Mouse (Mus musculus): ENCODE data around the gene Tedc2.

Tedc2 gene

DNA sequence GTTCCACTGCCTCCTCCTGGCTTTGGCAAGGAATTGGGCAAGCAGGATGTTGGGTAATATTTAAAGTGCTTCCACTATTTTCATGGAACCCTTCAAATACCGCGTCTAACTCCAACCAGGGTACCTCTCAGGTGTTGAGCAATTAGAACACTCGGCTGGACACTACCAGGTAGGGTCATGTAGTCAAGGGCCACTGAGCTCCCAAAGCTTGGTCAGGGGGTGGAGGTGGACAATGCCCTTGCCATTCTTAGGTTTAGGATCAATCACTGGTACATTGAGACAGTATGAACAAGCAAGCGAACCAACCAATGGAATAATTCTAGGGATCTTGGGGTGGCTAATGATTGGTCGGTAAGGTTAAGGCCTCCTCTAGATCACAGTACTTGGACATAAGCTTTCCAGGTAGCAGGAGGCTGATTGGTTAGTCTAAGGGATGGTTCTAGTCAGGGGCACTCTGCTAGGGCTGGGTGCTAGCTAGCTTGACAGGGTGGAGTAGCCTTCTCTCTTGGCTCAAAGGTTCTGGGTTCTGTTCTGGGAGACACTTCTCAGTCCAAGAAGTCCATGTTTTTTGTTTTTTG, 8.1 kb downstream of the Tedc2 start:
- no peak for DNase-seq (ENCODE audit: low spot score)

DNA sequence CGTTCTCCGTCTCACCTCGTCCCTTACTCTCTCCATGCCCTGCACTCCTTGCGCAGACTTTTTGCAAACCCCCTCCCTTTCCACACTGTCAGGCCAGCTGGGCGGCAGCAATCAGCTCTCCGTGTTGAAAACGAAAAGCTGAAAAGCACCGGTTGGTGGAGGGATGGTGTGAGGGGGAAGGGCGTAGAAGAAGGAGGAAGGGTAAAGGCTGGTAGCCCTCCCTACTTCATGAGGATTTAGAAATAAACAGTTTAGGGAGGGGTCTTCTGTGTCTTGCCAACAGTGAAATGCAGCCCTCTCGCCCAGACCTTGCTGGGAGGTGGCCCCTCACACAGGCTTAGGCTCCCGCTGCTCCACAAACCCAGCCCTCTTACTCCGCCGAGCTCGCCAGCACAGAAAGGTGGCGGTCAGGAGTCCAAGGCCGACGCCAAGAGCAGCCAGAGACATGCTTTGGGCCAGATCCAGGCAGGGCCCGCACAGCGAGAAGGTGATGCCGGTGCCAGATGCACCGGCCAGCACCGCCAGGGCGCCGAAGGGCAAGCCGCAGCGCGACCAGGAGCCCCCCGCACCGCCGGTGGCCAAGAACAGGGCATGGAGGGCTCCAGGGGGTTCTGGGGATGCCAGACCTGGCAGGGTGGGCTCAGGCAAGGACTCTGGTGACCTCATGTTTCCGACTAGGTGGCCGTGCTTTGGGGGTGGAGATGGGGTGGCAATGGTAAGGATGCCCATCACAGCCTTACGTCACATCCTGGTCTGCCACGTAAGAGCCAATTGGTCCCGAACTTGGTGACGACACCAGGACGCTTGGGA, 8.8 kb downstream of the Tedc2 start:
- DNase-seq (ENCODE audit: low spot score), result no peak

DNA sequence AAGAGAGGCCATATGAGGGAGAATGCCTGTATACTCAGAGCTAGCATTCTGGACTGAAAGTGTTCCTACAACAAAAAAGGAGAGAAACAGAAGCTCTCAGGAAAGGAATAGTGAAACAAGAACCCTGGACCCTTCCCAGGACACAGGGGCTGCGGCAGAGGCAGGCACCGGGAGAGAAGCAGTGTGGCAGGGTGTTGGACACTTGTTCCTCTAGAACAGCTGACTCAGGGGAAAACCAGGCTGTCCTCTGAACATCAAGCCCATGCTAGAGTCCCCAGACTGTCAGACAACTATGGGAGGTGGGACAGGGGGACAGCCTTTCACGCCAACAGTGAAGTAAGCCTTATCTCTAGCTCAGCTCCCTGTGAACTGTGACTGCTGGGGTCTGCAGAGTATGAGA, 10.1 kb downstream of the Tedc2 start:
- DNase-seq (ENCODE audit: low spot score), result no peak

DNA sequence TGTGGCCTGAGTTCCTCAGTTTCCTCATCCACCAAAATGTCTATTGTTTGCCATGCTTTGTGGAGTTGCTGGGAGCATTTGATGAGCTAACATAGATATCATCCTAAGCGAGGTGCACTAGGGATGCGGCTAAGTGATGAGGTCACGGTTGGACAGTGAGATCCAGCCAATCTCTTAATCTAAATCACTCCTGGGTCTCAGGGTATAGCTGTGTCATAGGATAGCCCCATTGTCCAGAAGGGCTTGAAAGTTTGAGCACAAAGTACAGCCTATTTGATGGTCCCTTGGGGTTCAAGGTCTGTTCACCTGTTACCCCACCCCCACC, 10.8 kb downstream of the Tedc2 start:
- no peak for DNase-seq (ENCODE audit: low spot score)

DNA sequence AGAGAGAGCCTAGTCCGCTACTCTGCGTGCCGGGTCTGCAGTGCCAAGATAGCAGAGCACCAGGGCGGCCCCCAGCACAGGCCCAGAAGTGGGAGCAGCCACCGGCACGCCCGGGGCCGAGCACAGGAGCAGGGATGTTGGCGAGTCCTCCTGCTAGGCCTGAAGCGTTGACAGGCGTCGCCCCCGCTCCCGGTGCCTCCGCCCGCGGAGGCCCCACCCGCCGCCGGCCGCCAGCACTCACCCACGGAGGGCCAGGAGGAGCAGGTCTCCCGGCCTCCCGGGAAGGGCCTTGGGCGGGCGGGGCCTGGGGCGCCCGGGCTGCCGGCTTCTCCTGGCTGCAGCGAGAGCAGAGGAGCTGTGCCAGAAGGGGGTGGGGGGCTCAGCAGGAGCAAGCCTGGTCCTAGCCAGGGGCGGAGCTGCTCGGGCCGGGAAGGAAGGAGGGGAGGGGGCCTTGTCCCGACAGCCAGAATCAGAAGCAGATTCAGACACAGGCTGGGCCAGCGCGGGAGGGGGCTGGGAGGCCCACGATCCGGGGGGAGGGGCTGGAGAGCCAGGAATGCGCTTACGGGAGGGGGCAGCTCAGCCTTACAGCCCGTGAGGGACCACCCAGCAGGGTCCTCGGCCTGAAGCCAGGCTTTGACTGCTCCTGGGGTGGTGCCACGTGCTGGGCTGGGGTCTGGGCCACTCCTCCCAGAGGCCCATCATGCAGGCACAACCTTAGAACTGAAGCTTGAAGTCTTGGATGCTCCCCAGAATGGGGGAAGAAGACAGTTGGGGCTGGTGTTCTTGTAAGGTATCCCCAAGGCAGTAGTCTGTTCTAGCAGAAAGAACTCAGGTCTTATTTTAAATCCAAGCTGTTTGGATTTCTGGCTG, 11.4 kb downstream of the Tedc2 start, which contains the start of gene Ntn3:
Ntn3 (minus strand) TSS at position 489 of the 873 bp plus-strand sequence.
- DNase-seq (ENCODE audit: low spot score), result no peak

DNA sequence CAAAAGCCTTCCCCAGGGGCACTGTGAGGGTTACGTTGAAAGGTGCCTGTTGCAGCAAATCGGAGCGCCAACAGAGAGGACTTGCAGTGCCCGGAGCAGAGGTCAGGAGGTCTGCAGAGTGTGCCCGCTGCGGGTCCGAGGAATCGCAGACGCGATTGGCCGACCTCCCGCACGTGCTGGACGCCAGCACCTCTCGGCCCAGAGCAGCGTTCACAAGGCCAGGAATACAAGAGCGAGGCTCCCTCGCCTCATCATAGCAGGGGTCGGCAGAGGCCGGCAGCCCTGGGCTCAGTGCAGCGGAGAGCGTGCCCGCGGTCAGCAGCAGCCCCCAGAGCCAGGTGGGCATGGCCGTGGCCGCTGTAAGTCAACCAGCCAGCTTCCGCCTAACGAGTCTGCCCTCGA, 12.0 kb downstream of the Tedc2 start:
- DNase-seq (ENCODE audit: low spot score), result no peak

DNA sequence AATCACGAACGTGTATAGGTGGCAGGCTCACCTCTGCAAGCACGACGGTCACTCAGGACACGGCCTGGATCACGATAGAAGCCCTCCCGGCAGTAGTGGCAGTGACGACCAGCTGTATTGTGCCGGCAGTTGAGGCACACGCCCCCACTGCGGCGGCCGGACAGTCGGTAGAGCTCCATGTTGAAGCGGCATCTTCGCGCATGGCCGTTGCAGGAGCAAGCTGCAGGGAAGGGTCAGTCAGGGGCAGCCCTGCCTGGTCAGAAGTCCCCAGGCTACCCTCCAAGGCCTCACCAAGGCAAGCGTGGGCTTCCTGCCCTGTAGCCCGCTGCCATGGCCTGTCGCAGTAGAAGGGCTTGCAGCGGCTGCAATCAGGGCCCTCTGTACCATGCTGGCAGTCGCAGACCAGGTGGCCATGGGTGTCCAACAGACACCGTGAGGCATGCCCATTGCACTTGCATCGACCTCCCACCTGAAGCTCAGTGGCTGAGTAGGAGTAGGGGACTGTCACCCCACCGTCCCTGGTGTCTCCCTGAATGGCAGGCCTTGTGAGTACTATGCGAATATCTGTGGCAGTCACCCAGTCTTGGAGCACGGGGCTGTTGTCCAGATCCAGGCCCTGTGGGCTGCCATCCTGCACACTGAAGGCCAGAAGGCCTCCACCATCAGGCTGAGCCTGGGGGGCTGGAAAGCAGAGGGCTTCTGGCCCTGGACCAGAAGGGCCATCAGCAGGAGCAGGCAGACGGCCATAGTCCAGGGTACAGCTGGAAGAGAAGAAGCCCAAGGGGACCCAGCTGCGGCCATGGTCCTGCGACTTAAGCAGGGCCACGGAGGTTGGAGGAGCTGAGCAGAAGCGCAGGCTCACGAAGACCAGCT, 12.6 kb downstream of the Tedc2 start:
- DNase-seq (ENCODE audit: low spot score), result no peak

DNA sequence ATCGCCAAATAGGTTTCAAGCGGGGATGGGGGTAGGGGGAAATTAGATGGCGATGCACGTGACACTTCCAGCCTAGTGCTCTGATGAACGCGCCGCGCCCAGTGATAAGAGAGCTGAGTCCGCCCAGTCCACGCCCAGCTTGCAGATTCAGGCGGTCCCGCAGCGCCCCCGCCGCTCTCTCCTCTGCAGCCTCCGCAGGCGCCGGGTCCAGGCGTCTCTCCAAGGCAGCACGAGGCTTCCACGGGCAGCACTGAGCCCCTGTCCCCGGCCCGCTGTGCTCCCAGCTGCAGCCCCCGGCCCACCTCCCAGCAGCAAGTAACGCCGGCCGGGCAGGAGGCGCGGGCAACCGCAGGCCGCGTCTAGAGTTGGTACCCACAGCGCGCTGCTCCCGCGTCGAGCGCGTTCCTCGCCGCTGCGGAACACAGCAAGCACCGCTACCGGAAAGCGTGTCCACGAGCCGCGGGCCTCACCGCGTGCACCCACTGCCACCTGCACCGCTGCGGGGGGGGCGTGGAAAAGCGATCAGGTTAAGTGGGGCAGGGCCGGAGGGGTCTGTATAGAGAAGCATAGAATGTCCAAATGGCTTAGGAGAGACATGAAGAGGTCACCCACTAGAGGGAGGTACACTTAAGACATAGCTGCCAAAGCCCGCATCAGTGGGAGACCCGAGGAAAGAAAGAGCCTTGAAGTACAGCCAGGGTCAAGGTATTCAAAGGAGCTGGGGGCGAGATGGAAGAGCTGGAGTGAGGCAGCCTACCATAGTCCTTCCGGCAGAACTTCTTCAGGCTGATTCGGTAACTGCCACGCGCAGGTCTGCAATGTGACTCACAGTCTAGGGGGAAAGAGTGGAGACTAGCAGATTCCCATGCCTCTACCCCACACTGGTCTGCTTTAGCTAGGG, 13.9 kb downstream of the Tedc2 start:
- no peak for DNase-seq (ENCODE audit: low spot score)

DNA sequence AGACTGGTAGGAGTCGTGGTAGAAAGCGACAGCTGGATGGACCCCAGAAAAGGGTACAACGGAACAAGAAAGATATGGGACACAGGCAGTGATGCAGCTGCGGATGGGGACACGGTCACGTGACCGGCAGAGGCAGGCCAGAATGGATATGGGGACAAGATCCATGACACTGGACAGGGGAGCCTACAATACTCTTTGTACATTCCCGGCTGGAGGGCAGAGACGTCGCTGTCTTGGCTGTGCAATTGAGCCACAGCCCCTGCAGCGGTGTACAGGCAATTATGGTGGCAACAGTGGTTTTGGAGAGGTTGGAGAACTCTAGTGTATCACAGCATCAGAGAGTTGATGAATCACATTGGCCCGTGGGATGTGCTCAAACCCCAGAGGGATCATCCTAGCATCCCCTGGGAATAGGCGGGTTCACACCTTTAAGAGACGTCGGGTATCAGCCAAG, 14.7 kb downstream of the Tedc2 start:
- no peak for DNase-seq (ENCODE audit: low spot score)

DNA sequence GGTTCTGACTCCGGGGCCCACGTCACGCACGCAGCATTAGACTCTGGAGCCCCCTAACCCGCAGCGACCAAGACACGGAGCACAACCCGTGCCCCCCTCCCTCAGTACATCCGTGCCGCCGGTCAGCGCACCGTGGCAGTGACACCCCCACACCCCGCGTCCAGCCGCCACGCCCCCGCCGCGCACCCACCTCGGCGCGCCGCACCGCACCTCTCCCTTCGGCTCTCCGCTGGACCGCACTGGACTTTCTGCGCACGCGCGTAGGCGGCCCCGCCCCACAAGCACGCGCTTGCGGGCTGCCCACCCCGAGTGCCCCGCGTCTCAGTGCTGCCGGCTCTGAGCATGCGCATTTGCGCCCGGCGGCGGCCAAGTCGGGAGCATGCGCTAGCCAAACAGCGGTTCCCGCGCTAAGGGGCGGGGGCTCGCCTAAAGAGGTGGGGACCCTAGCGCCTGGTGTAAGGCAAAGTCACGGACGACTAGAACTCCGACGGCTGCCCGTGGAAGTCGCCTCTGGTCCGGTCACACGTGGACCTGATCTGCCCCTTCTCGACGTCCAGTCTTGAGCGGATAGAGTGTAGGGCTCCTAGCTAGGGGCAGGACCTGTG, 15.3 kb downstream of the Tedc2 start, which contains the start of gene Tbc1d24:
Tbc1d24 (minus strand) TSS at position 279 of the 605 bp plus-strand sequence.
- peak; percentile 69 for DNase-seq (ENCODE audit: low spot score)

DNA sequence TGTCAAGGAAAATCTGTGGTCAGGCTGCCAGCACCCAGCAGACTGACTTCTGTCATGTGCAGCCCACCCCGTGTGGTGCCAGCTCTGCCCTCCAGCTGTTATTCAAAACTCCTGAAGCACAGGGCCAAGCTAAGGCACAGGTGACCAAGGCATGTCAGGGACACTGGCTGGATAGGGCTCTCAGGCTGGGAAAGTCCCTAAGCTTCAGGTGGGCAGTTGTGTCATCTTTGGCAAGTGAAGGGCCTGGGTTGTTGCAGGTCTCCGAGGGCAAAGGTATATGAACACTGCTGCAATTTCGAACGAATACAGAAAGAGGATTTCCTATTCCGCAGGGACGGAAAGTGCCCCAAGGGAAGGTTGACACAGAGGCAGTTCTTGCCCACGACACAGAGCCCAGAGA, 15.8 kb downstream of the Tedc2 start:
- no peak for DNase-seq (ENCODE audit: low spot score)

DNA sequence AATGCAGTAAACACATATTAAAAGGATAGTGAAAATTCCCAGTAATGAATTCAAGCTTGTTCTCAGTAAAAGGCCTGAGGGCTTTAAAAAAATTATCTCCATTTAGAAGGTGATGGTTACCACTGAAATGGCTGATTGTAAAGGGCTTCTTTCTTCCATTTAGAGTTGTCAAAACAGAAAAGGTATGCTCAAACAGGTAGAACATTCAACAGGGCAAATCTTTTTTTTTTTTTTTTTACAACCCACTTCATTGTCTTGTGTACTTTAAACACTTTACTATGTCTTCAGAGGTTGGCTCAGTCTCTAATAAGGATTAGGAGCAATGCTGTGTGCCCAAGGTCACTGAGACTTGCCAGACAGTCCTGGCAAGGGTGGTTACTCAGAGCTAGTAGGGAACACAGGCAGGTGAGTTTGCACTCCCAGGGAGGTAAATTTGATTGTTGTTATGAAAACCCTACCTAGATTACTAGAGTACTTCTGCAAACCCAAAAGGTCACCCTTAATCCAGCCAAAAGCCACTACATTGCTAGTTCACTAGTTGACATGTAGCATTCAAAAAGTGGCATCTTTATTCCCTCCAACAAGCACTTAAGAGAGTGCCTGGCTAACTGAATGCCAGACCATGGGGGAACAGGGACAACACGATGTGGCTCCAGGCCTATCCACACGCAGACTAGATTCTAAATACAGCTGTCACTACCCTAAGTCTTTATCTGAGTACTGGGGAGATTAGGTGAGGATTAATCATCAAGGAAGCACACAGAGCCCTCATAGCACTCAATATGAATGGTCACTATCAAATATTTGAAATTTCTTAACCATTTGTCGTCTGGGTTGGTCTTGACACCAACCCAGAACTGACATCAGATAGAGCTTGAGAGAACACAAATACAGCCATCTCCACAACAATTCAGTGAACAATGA, 16.8 kb downstream of the Tedc2 start:
- no peak for DNase-seq (ENCODE audit: low spot score)

DNA sequence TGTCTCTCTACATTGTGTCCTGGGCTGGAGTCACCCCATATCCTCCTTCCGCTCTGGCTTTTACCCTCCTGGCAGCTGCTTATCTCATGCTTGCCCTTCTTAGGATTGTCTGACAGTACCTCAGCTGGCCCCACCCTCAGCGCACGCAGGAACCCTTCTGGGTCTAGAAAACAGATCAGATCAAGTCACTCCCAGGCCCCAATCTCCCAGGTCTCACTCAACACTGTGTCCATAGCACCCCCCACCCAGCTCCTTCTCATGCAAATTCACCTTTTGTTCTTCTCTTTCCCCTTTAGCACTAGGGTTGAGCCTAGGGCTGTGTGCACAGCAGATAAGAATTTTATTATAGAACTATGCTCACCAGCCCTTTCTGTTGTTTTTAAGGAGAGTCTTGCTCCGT, 17.6 kb downstream of the Tedc2 start:
- DNase-seq (ENCODE audit: low spot score), result no peak

DNA sequence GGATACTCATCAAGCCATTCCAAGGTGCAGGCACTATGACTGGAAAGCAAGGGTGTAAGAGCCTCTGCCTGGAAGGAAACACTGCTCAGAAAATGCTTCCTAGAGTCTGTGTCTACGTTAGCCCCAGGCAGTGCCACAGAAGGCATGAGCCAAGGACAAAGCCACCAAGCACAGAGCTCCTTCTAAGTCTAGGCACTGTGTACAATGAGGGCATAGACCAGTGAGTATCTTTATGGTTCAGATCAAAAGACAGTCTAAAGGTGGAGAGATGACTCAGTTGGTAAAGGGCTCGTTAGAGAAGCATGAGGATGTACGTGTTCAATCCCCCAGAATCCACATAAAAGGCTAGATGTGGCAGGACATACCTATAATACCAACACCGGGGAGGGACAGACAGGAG, 19.6 kb downstream of the Tedc2 start:
- no peak for DNase-seq (ENCODE audit: low spot score)

DNA sequence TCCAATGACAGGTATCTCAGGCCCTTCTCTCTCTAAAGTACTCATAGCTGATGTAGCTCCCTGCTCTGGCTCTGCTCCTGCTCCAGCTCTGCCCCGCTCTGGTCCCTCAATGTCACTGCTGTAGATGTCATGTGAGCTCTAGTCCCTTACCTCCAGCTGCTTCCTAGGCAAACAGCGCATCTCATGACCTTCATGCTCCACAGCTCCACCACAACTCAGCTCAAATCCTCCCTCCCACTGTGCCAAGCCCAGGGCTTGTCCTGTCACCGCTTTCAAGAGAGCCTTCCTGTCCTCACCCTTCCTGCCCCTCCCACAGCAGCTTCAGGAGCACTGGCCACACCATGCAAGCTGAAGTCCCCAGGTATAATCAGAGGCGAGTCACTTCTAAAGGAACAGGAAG, 20.9 kb downstream of the Tedc2 start:
- no peak for DNase-seq (ENCODE audit: low spot score)

DNA sequence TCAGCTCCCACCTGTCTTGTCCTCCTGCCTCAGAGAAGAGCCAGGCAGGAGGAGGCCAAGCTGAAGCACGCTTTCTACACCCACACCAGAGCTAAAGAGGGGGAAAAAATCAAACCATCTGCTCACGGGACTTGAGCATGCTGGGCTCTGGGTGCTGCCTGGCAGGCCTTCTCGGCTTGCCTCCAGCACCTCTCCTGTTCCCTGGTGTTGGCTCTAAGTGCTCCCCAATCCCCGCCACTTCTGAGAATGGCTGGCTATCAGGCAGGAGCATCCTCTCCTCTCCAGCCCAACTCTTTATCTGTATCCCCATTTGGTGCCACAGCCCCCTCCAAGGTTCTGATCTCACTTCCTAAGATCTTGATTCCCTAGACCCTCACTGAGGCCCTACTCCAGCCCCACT, 21.4 kb downstream of the Tedc2 start:
- DNase-seq (ENCODE audit: low spot score), result no peak

DNA sequence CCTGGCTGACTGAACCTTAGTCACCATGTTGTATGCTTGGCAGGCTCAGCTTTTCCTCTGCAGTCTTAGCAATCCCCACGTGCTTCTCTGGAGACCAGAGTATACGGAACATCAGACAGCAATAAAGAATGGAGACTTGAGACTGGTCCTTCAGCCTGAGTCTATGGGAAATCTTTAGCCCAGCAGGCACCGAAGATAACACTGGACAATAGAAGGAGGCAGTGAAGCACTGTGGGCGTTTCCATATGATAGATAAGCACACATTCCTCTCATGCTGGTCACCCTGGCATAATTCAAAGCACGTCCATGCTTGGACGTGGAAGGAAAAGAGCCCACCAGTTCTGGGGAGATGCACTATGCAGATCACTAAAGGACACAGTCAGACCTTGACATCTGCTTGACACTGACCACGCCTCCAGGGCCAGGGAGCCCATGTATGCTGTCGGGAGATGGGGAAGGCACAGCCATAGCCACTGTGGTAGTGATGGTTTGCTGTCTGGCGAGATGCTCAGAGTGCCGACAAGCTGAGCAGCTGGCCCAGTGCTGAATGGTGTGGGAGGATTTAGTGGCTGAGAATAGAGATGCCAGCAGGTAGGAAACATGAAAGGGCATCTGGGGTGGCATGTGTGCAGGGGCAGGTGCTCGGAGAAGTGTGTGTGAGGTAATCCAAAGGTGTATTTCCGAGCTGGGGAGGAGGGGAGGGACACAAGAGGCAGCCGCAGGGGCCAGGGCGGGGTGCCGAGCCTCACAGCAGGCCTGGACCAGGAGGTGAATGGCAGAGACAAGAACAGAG, 23.4 kb downstream of the Tedc2 start:
- DNase-seq (ENCODE audit: low spot score), result no peak

DNA sequence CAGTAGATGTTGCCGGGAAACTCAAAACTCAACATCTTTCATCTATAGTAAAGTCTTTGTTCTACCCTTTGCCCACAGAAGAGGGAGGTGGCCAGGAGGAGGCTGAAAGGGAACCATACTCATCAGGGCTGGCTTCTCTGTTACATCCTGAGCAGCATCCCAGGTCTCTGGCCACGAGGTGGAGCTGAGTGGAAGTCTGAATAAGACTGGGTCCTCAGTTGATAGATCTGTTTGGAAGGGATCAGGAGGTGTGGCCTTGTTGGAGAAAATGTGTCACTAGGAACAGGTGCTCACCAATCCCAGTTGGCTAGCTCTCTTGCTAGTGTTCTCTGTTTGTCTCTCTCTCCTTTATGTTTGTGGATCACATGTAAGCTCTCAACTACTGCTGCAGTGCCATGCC, 25.3 kb downstream of the Tedc2 start:
- no peak for DNase-seq (ENCODE audit: low spot score)
